ENCODE assay signal across 9 mouse cellular contexts in the genomic region with DNA sequence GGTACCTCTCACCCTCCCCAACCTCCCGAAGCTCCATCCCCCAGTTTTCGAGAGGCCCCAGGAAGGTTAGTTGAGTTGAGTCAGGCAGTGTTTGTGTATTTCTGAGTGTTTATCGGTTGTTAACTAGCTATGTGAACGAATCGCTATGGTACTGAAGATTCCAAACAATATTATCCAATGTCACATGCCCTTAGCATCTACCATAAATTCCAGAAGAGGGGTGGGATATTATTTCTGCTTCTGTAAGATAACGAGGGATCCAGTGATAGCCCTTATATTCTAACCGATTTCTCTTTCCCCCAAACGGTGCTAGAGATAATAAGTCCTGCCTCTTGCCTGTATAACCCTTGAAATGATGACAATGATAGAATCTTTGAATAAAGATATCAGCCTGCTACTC. TPM values are rescaled to one million over a fixed set of nuclear protein-coding genes. Genes with fewer than 3 reads are reported as not detected.
A peak's percentile ranks its signal among the peaks of the same experiment; 100 is the strongest.
DNase-seq lines count a peak whose midpoint lies in the region; ATAC-seq and TF ChIP-seq lines count a peak whose summit lies in the region.
"Had no signal": no experiment of that assay in that cellular context is flagged by ENCODE, and none has a peak within 500 bp of the region (broad histone marks: within the 10 kb centered on the region; RNA-seq: fewer than 3 reads in every experiment).

No protein-coding gene starts in this region.

- peak overlapping the region; percentile 70 for H3K9ac ChIP-seq in neural tube, embryonic 11.5 days (ENCODE audit: low read length)
- H3K9ac ChIP-seq in liver, embryonic 13.5 days, result no peak overlapping the region

- ATAC-seq in neural tube, embryonic 11.5 days (ENCODE audit: insufficient read depth, low FRiP score, low TSS enrichment), result no peak
- ATAC-seq in liver, embryonic 13.5 days (ENCODE audit: low read depth), result no peak
- no peak for ATAC-seq in erythroid progenitor cell, adult 5-6 weeks (replicated peaks; ENCODE audit: low FRiP score, poor library complexity, severe bottlenecking)

- no peaks in the 10 kb centered on the region for H3K27me3 ChIP-seq in cerebellum, adult 2 months (ENCODE audit: control insufficient read depth, insufficient read depth, low read length)
- H3K27me3 ChIP-seq in neural tube, embryonic 11.5 days (ENCODE audit: control insufficient read depth, insufficient read depth, low read length), result no peaks in the 10 kb centered on the region
- peaks cover 60% of the 10 kb centered on the region for H3K27me3 ChIP-seq in liver, embryonic 13.5 days

- DNase-seq in cerebellum, adult 2 months, result no peak
- no peak for DNase-seq in cerebellum, adult 18-20 months
- no peak for DNase-seq in neural tube, embryonic 11.5 days (ENCODE audit: low spot score)
- no peak for DNase-seq in neural tube, embryonic 10.5 days (ENCODE audit: extremely low spot score, low spot score)
- DNase-seq in liver, embryonic 13.5 days, result no peak
- DNase-seq in adrenal gland, postnatal 25 days, result no peak
- DNase-seq in layer of hippocampus, postnatal 36 days, result no peak

- no peaks in the 10 kb centered on the region for H3K9me3 ChIP-seq in neural tube, embryonic 11.5 days (ENCODE audit: control insufficient read depth, low read length)
- no peaks in the 10 kb centered on the region for H3K9me3 ChIP-seq in liver, embryonic 13.5 days (replicated peaks)

- no peak for TF ChIP-seq POLR2A in cerebellum, adult 2 months (IDR thresholded peaks at IDR 0.05; ENCODE audit: borderline replicate concordance, insufficient read depth, low read length)

- H3K27ac ChIP-seq in cerebellum, adult 2 months (ENCODE audit: insufficient read depth, low read length), result peak overlapping the region; percentile 98
- peak overlapping the region; percentile 87 for H3K27ac ChIP-seq in neural tube, embryonic 11.5 days (ENCODE audit: low read depth, low read length)
- no peak overlapping the region for H3K27ac ChIP-seq in liver, embryonic 13.5 days

- peak overlapping the region; percentile 87 for H3K4me3 ChIP-seq in cerebellum, adult 2 months (replicated peaks; ENCODE audit: insufficient read depth, low read depth, low read length)
- H3K4me3 ChIP-seq in neural tube, embryonic 11.5 days (ENCODE audit: low read depth, low read length), result peak overlapping the region; percentile 66
- H3K4me3 ChIP-seq in liver, embryonic 13.5 days (replicated peaks), result peak overlapping the region; percentile 53

- no peak for TF ChIP-seq CTCF in cerebellum, adult 2 months (IDR thresholded peaks at IDR 0.05; ENCODE audit: borderline replicate concordance, insufficient read depth, low read depth, low read length)

- 3% methylated on average over 8 of the region's 8 CpGs for WGBS in cerebellum, adult 2 months
- WGBS in neural tube, embryonic 11.5 days, result 23% methylated on average over 8 of the region's 8 CpGs
- WGBS in liver, embryonic 13.5 days (ENCODE audit: insufficient replicate concordance), result 14% methylated on average over 8 of the region's 8 CpGs

- peak overlapping the region; percentile 94 for H3K4me2 ChIP-seq in neural tube, embryonic 11.5 days (ENCODE audit: low read depth)
- H3K4me2 ChIP-seq in liver, embryonic 13.5 days, result peak overlapping the region; percentile 70

- no peaks in the 10 kb centered on the region for H3K4me1 ChIP-seq in cerebellum, adult 2 months (ENCODE audit: control insufficient read depth, insufficient read depth, low read length)
- peaks cover 19% of the 10 kb centered on the region for H3K4me1 ChIP-seq in neural tube, embryonic 11.5 days (ENCODE audit: control insufficient read depth, insufficient read depth, low read length)
- peaks cover 20% of the 10 kb centered on the region for H3K4me1 ChIP-seq in liver, embryonic 13.5 days (replicated peaks)

- no peaks in the 10 kb centered on the region for H3K36me3 ChIP-seq in neural tube, embryonic 11.5 days (ENCODE audit: control insufficient read depth, insufficient read depth, low read length)
- H3K36me3 ChIP-seq in liver, embryonic 13.5 days, result no peaks in the 10 kb centered on the region

RNA-seq across cellular contexts. Expression of a gene that starts 0.6 kb away (rescaled TPM):
- 130 and 145 TPM in 2 replicates for polyA plus RNA-seq in cerebellum, adult 2 months (2012; rRNA removed)
- polyA plus RNA-seq in neural tube, embryonic 11.5 days (2014; fragmentation: Nextera tagmentation; extraction: Ambion mirVana), result 24.6 and 27.4 TPM in 2 replicates
- 0.06 and 0.09 TPM in 2 replicates for polyA plus RNA-seq in liver, embryonic 13.5 days (2015; fragmentation: Nextera tagmentation; extraction: Ambion mirVana)
- 1.5 and 2.3 TPM in 2 replicates for total RNA-seq in adrenal gland, postnatal 25 days (2021)
- total RNA-seq in erythroid progenitor cell, adult 5-6 weeks (2015; ENCODE audit: low replicate concordance), result not detected in 2 replicates
- total RNA-seq in erythroid progenitor cell, adult 5-6 weeks (2017; ENCODE audit: low replicate concordance), result not detected in 2 replicates
- 100 to 1,000 TPM; 316 to 344 TPM for total RNA-seq in layer of hippocampus, postnatal 36 days (2021)
- polyA plus RNA-seq: erythroblast, embryonic 14.5 days had no signal

Comparison
In these comparisons a context has a peak if more than half of its experiments do, and no peak if none do; other contexts are left out.
1. RNA of a gene that starts 0.6 kb away (total RNA-seq): 316 to 344 TPM in layer of hippocampus, postnatal 36 days; 1.5 to 2.3 TPM in adrenal gland, postnatal 25 days and not detected in erythroid progenitor cell, adult 5-6 weeks; every median in the first group is over 10 times any median in the second.
2. Peak in every context shown above with its lines, with median percentiles within 50 percentile points of each other: H3K4me3 ChIP-seq.